10 mouse cellular contexts compared by ENCODE assay signal in the genomic region with DNA sequence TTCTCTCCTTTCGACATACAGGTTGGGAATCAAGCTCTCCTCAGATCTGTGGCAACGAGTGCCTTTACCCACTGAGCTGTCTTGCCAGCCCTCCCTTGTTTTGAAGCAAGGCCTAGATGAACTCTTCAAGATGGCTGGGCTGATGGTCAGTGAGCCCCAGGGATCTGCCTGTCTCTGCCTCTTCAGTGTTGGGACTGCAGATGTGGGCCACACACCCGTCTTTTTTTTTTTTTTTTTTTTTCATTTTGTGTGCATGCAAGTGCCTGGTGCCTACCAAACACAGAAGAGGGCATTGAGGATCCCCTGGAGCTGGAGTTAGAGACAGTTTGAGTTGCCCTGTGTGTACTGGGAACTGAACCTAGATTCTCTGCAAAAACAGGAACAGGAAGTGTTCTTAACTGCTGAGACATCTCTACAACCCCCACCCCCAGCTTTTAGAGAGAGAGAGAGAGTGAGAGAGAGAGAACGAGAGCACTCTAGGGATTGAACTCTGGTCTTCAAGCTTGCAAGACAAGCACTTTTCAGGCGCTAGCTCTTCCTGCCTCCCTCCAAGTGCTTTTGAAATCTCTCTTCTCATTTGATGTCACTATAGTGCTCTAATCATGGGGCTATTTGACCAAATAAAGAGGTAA. TPM values are rescaled to one million over a fixed set of nuclear protein-coding genes. Genes with fewer than 3 reads are reported as not detected.
DNase-seq lines count a peak whose midpoint lies in the region; ATAC-seq and TF ChIP-seq lines count a peak whose summit lies in the region.
"Had no signal": no experiment of that assay in that cellular context is flagged by ENCODE, and none has a peak within 500 bp of the region (broad histone marks: within the 10 kb centered on the region; RNA-seq: fewer than 3 reads in every experiment).

No protein-coding gene starts in this region.

- dilution Hi-C loops in CH12.LX (cut with MboI; ENCODE audit: extremely low pct_ligation_motif_present, extremely low pct_unique_long_range_greater_than_20kb, low sequenced_read_pairs): no loop called here

- H3K36me3 ChIP-seq in kidney, embryonic 15.5 days: no peaks in the 10 kb centered on the region
- H3K36me3 ChIP-seq in CH12.LX (replicated peaks in 1 of 2; ENCODE audit: control insufficient read depth in 1 of 2, insufficient read depth in 1 of 2, low read length in 1 of 2): no peaks in the 10 kb centered on the region
- H3K36me3 ChIP-seq in liver, postnatal 0 days (replicated peaks; ENCODE audit: insufficient read depth, low read length): no peaks in the 10 kb centered on the region

- peak; percentile 48; the same call in 1 of the 2 replicates for TF ChIP-seq EP300 in CH12.LX (IDR thresholded peaks at IDR 0.05; ENCODE audit: low read length)
- TF ChIP-seq EP300 in liver, postnatal 0 days (IDR thresholded peaks at IDR 0.05; ENCODE audit: low read depth): no peak

- H3K79me2 ChIP-seq in CH12.LX (replicated peaks; ENCODE audit: control insufficient read depth, extremely low read depth, insufficient read depth, poor library complexity, severe bottlenecking): no peaks in the 10 kb centered on the region

- no peak overlapping the region for H3K4me2 ChIP-seq in kidney, embryonic 15.5 days
- H3K4me2 ChIP-seq in CH12.LX (ENCODE audit: insufficient read depth, low read depth, poor library complexity, severe bottlenecking): no peak overlapping the region
- H3K4me2 ChIP-seq in liver, postnatal 0 days (ENCODE audit: low read depth, low read length): peak overlapping the region; percentile 12; the same call in 1 of the 2 replicates

- no peak overlapping the region for H3K9ac ChIP-seq in kidney, embryonic 15.5 days
- H3K9ac ChIP-seq in CH12.LX (ENCODE audit: insufficient read depth, low read depth): no peak overlapping the region
- no peak overlapping the region for H3K9ac ChIP-seq in liver, postnatal 0 days (replicated peaks)

- TF ChIP-seq CTCF in CH12.LX (conservative IDR thresholded peaks at IDR 0.05 in 1 of 2, IDR thresholded peaks at IDR 0.05 in 1 of 2; ENCODE audit: low read depth in 2 of 2, low read length in 2 of 2): no peak
- no peak for TF ChIP-seq CTCF in liver, postnatal 0 days (IDR thresholded peaks at IDR 0.05; ENCODE audit: low read depth)

- H3K27ac ChIP-seq in kidney, embryonic 15.5 days: peak overlapping the region; percentile 84
- no peak overlapping the region for H3K27ac ChIP-seq in CH12.LX (ENCODE audit: insufficient read depth, low read depth)
- H3K27ac ChIP-seq in liver, postnatal 0 days (ENCODE audit: low read depth): peak overlapping the region; percentile 77
- H3K27ac ChIP-seq: left cerebral cortex, adult 2 months had no signal

- H3K4me1 ChIP-seq in kidney, embryonic 15.5 days: peaks cover 31% of the 10 kb centered on the region
- peaks cover 3 to 13% of the 10 kb centered on the region in 2 experiments for H3K4me1 ChIP-seq in CH12.LX (ENCODE audit: control insufficient read depth in 1 of 2, insufficient read depth in 2 of 2)
- peaks cover 20% of the 10 kb centered on the region for H3K4me1 ChIP-seq in liver, postnatal 0 days (ENCODE audit: insufficient read depth)

- DNase-seq in kidney, adult 11 months: no peak
- DNase-seq in CH12.LX (ENCODE audit: extremely low read depth): peak; percentile 64
- no peak for DNase-seq in liver, postnatal 0 days
- DNase-seq in frontal cortex, postnatal 25 days (ENCODE audit: low spot score in 2 of 2): no peak
- DNase-seq in urinary bladder, postnatal 36 days (ENCODE audit: low spot score in 2 of 2): no peak
- DNase-seq in embryo, embryonic 10.5 days (ENCODE audit: low spot score): no peak
- DNase-seq: cerebellum, adult 11-12 months had no signal

- WGBS in kidney, embryonic 15.5 days: 78% methylated on average over 5 of the region's 5 CpGs
- 59% methylated on average over 5 of the region's 5 CpGs for WGBS in liver, postnatal 0 days (ENCODE audit: insufficient replicate concordance)

- ATAC-seq in kidney, embryonic 15.5 days (replicated peaks; ENCODE audit: low FRiP score): no peak
- ATAC-seq in common myeloid progenitor, adult 5-6 weeks (replicated peaks; ENCODE audit: low read depth, poor library complexity, severe bottlenecking): peak; percentile 50
- peak; percentile 11; the same call in 1 of the 2 replicates for ATAC-seq in liver, postnatal 0 days

- in situ Hi-C loops in CH12.LX (cut with MboI; ENCODE audit: low pct_ligation_motif_present, low pct_unique_long_range_greater_than_20kb, low sequenced_read_pairs): loop anchor here (10.0 to 25.0 kb wide), 2 partner anchors 270 to 503 kb away; a partner anchor contains a TSS

- no peak for TF ChIP-seq POLR2A in CH12.LX (IDR thresholded peaks at IDR 0.05; ENCODE audit: low read depth, low read length)

- TF ChIP-seq RAD21 in CH12.LX (IDR thresholded peaks at IDR 0.05; ENCODE audit: low read depth, low read length): no peak

- H3K4me3 ChIP-seq in kidney, embryonic 15.5 days (replicated peaks): no peak overlapping the region
- no peak overlapping the region for H3K4me3 ChIP-seq in CH12.LX (replicated peaks in 1 of 3; ENCODE audit: low read depth in 2 of 3, low read length in 2 of 3, poor library complexity in 1 of 3)
- H3K4me3 ChIP-seq in liver, postnatal 0 days (ENCODE audit: low read depth, low read length): no peak overlapping the region
- H3K4me3 ChIP-seq: left cerebral cortex, adult 2 months had no signal

- no peaks in the 10 kb centered on the region for H3K27me3 ChIP-seq in kidney, embryonic 15.5 days
- no peaks in the 10 kb centered on the region for H3K27me3 ChIP-seq in CH12.LX (replicated peaks)
- no peaks in the 10 kb centered on the region for H3K27me3 ChIP-seq in liver, postnatal 0 days (ENCODE audit: insufficient read depth, low read length)

- H3K9me3 ChIP-seq in kidney, embryonic 15.5 days (replicated peaks): no peaks in the 10 kb centered on the region
- no peaks in the 10 kb centered on the region for H3K9me3 ChIP-seq in CH12.LX (replicated peaks; ENCODE audit: low read length)
- no peaks in the 10 kb centered on the region for H3K9me3 ChIP-seq in liver, postnatal 0 days (ENCODE audit: low read length)

TF ChIP-seq in CH12.LX, 34 proteins besides CTCF, POLR2A, EP300 and RAD21:
- TF ChIP-seq TBP (conservative IDR thresholded peaks at IDR 0.05; ENCODE audit: low read depth, low read length) (no peak), MAFK (IDR thresholded peaks at IDR 0.05; ENCODE audit: insufficient replicate concordance, low read length) (peak; percentile 46; the same call in 1 of the 2 replicates), USF1 (IDR thresholded peaks at IDR 0.05; ENCODE audit: low read depth, low read length) (no peak), CHD2 (IDR thresholded peaks at IDR 0.05; ENCODE audit: low read length) (peak; percentile 42; the same call in 1 of the 2 replicates), ELF1 (IDR thresholded peaks at IDR 0.05; ENCODE audit: low read depth, low read length) (peak; percentile 79), E2F4 (IDR thresholded peaks at IDR 0.05; ENCODE audit: insufficient replicate concordance, low read depth, low read length) (no peak), ZNF384 (IDR thresholded peaks at IDR 0.05; ENCODE audit: low read depth, low read length) (peak; percentile 52; the same call in 1 of the 2 replicates), HCFC1 (IDR thresholded peaks at IDR 0.05; ENCODE audit: low read depth, low read length) (peak; percentile 46; the same call in 1 of the 2 replicates), TCF12 (IDR thresholded peaks at IDR 0.05; ENCODE audit: low read depth, low read length) (no peak)

RNA-seq across cellular contexts. Expression of a gene that starts 17.9 kb away (rescaled TPM):
- polyA plus RNA-seq in kidney, embryonic 15.5 days (2015; fragmentation: Nextera tagmentation; extraction: Ambion mirVana): 156 and 157 TPM in 2 replicates
- total RNA-seq in CH12.LX (2012; rRNA removed): 0.25 TPM in 1 of 2 replicates, not detected in the other
- not detected in 2 replicates for total RNA-seq in CH12.LX (2014; rRNA removed)
- 0.63 and 0.90 TPM in 2 replicates for polyA plus RNA-seq in CH12.LX (2012; ENCODE audit: insufficient read length, low read depth)
- total RNA-seq in common myeloid progenitor, adult 5-6 weeks (2017): 0.23 and 0.29 TPM in 2 replicates
- 29.7 and 30.4 TPM in 2 replicates for polyA plus RNA-seq in liver, postnatal 0 days (2015; fragmentation: Nextera tagmentation; extraction: Ambion mirVana)

RNA-seq across cellular contexts. Expression of a gene that starts 18.1 kb away (rescaled TPM):
- polyA plus RNA-seq in kidney, embryonic 15.5 days (2015; fragmentation: Nextera tagmentation; extraction: Ambion mirVana): 683 and 778 TPM in 2 replicates
- 1,034 and 1,097 TPM in 2 replicates for total RNA-seq in CH12.LX (2012; rRNA removed)
- total RNA-seq in CH12.LX (2014; rRNA removed): 1,162 and 1,228 TPM in 2 replicates
- polyA plus RNA-seq in CH12.LX (2012; ENCODE audit: insufficient read length, low read depth): 854 and 997 TPM in 2 replicates
- total RNA-seq in common myeloid progenitor, adult 5-6 weeks (2017): 473 and 553 TPM in 2 replicates
- 791 and 898 TPM in 2 replicates for polyA plus RNA-seq in liver, postnatal 0 days (2015; fragmentation: Nextera tagmentation; extraction: Ambion mirVana)

RNA-seq across cellular contexts. Expression of a gene that starts 23.6 kb away (rescaled TPM):
- 5.3 and 8.6 TPM in 2 replicates for polyA plus RNA-seq in kidney, embryonic 15.5 days (2015; fragmentation: Nextera tagmentation; extraction: Ambion mirVana)
- total RNA-seq in CH12.LX (2012; rRNA removed) (18.2 and 23.1 TPM in 2 replicates), CH12.LX (2014; rRNA removed) (15.5 and 18.6 TPM in 2 replicates)
- polyA plus RNA-seq in CH12.LX (2012; ENCODE audit: insufficient read length, low read depth): 55.8 and 64.4 TPM in 2 replicates
- 0.63 and 16.5 TPM in 2 replicates for total RNA-seq in common myeloid progenitor, adult 5-6 weeks (2017)
- polyA plus RNA-seq in liver, postnatal 0 days (2015; fragmentation: Nextera tagmentation; extraction: Ambion mirVana): 2.9 and 5.0 TPM in 2 replicates

Comparison
In these comparisons a context has a peak if more than half of its experiments do, and no peak if none do; other contexts are left out.
1. RNA of a gene that starts 17.9 kb away (polyA plus RNA-seq): 156 to 157 TPM in kidney, embryonic 15.5 days and 29.7 to 30.4 TPM in liver, postnatal 0 days; 0.63 to 0.90 TPM in CH12.LX; every median in the first group is over 10 times any median in the second.